29 mouse cellular contexts compared by ENCODE assay signal in genomic region chr12:113149896-113150295, GRCm38 (mm10). TPM values are rescaled to one million over a fixed set of nuclear protein-coding genes. Genes with fewer than 3 reads are reported as not detected.
DNase-seq lines count a peak whose midpoint lies in the region; ATAC-seq and TF ChIP-seq lines count a peak whose summit lies in the region.
"Had no signal": no experiment of that assay in that cellular context is flagged by ENCODE, and none has a peak within 500 bp of the region (broad histone marks: within the 10 kb centered on the region; RNA-seq: fewer than 3 reads in every experiment).

No protein-coding gene starts in this region.

- peaks cover 13% of the 10 kb centered on the region for H3K36me3 ChIP-seq in small intestine, adult 2 months (ENCODE audit: control insufficient read depth, insufficient read depth, low read length)
- H3K36me3 ChIP-seq in embryonic facial prominence, embryonic 10.5 days (replicated peaks): peaks cover 4% of the 10 kb centered on the region
- H3K36me3 ChIP-seq: embryonic facial prominence, embryonic 15.5 days; stomach, embryonic 15.5 days had no signal

- WGBS in small intestine, adult 2 months: 60% methylated on average over 3 of the region's 3 CpGs
- WGBS in embryonic facial prominence, embryonic 10.5 days: 66% methylated on average over 3 of the region's 3 CpGs

- H3K27ac ChIP-seq in small intestine, adult 2 months (ENCODE audit: insufficient read depth, low read depth, low read length): peak overlapping the region; percentile 99
- H3K27ac ChIP-seq in embryonic facial prominence, embryonic 10.5 days (replicated peaks): no peak overlapping the region
- H3K27ac ChIP-seq: embryonic facial prominence, embryonic 15.5 days; forebrain, embryonic 12.5 days; heart, embryonic 13.5 days; hindbrain, embryonic 15.5 days; kidney, postnatal 0 days; liver, embryonic 14.5 days; midbrain, embryonic 13.5 days; neural tube, embryonic 15.5 days; stomach, embryonic 15.5 days had no signal

- H3K4me1 ChIP-seq in small intestine, adult 2 months (ENCODE audit: control insufficient read depth, insufficient read depth, insufficient read length, low read length): peaks cover 55% of the 10 kb centered on the region
- peaks cover 48% of the 10 kb centered on the region for H3K4me1 ChIP-seq in embryonic facial prominence, embryonic 10.5 days

- no peak for TF ChIP-seq CTCF in small intestine, adult 2 months (IDR thresholded peaks at IDR 0.05; ENCODE audit: extremely low read depth, insufficient read length, insufficient replicate concordance, low read depth, low read length)

- peak overlapping the region; percentile 16 for H3K4me3 ChIP-seq in small intestine, adult 2 months (ENCODE audit: low read depth, low read length)
- H3K4me3 ChIP-seq in embryonic facial prominence, embryonic 10.5 days: no peak overlapping the region
- H3K4me3 ChIP-seq: embryonic facial prominence, embryonic 15.5 days; forebrain, embryonic 12.5 days; heart, embryonic 13.5 days; hindbrain, embryonic 15.5 days; midbrain, embryonic 13.5 days; neural tube, embryonic 15.5 days; stomach, embryonic 15.5 days had no signal

- no peak for ATAC-seq in CD4-positive, CD25-positive, alpha-beta regulatory T cell, adult 4 months
- ATAC-seq: activated CD4-positive, CD25-positive, alpha-beta regulatory T cell, adult 4 months; forebrain, postnatal 0 days; midbrain, embryonic 13.5 days had no signal

- peak; percentile 60 for DNase-seq in CD4-positive, CD25-positive, alpha-beta regulatory T cell, adult 2 months (ENCODE audit: low read depth, low spot score)
- peak; percentile 9 for DNase-seq in lung, postnatal 10 days
- no peak for DNase-seq in lung, postnatal 36 days
- peak; percentile 44 for DNase-seq in thymus, postnatal 14 days
- DNase-seq in thymus, adult 18-20 months: no peak
- no peak for DNase-seq in embryonic facial prominence, embryonic 10.5 days (ENCODE audit: low spot score)
- DNase-seq: adrenal gland, adult 2 months; adrenal gland, postnatal 36 days; cerebellum, adult 18-20 months; forebrain, postnatal 0 days; gastrocnemius, postnatal 10 days; layer of hippocampus, adult 9-11 months; liver; lung, adult 2 months; retina, postnatal 1 day; right cerebral cortex, postnatal 14 days; thymus, adult 2 months had no signal

- H3K9me3 ChIP-seq in embryonic facial prominence, embryonic 10.5 days: no peaks in the 10 kb centered on the region
- H3K9me3 ChIP-seq: embryonic facial prominence, embryonic 15.5 days; forebrain, embryonic 12.5 days; heart, embryonic 13.5 days; hindbrain, embryonic 15.5 days; midbrain, embryonic 13.5 days; neural tube, embryonic 15.5 days; stomach, embryonic 15.5 days had no signal

- no peak for TF ChIP-seq POLR2A in small intestine, adult 2 months (IDR thresholded peaks at IDR 0.05; ENCODE audit: low read depth, low read length)

- no peaks in the 10 kb centered on the region for H3K27me3 ChIP-seq in small intestine, adult 2 months (ENCODE audit: control insufficient read depth, insufficient read depth, low read length)
- H3K27me3 ChIP-seq in embryonic facial prominence, embryonic 10.5 days (replicated peaks; ENCODE audit: low read depth, poor library complexity, severe bottlenecking): peaks cover 99% of the 10 kb centered on the region
- H3K27me3 ChIP-seq: heart, embryonic 13.5 days had no signal

RNA-seq across cellular contexts. Expression of gene Crip1, which starts 3.8 kb away (rescaled TPM):
- 1,000 to 10,000 TPM in 1 of 2 experiments, 100 to 1,000 TPM in 1; 784 to 1,045 TPM for polyA plus RNA-seq in CD4-positive, CD25-positive, alpha-beta regulatory T cell, adult 4 months (2017; shearing (Covaris generic))
- polyA plus RNA-seq in small intestine, adult 2 months (2012; rRNA removed): 4,805 and 16,576 TPM in 2 replicates
- polyA plus RNA-seq in embryonic facial prominence, embryonic 10.5 days (2016; fragmentation: Nextera tagmentation; extraction: Ambion mirVana): 53.6 and 57.1 TPM in 2 replicates

RNA-seq across cellular contexts. Expression of gene Tedc1, which starts 6.3 kb away (rescaled TPM):
- 1 to 10 TPM; 1.5 to 3.3 TPM for polyA plus RNA-seq in CD4-positive, CD25-positive, alpha-beta regulatory T cell, adult 4 months (2017; shearing (Covaris generic))
- polyA plus RNA-seq in small intestine, adult 2 months (2012; rRNA removed): 9.2 and 18.3 TPM in 2 replicates
- polyA plus RNA-seq in embryonic facial prominence, embryonic 10.5 days (2016; fragmentation: Nextera tagmentation; extraction: Ambion mirVana): 57.5 and 59.4 TPM in 2 replicates

RNA-seq across cellular contexts. Expression of gene Crip2, which starts 9.9 kb away (rescaled TPM):
- polyA plus RNA-seq in CD4-positive, CD25-positive, alpha-beta regulatory T cell, adult 4 months (2017; shearing (Covaris generic)): 1 to 10 TPM; 5.7 to 6.9 TPM
- 73.8 and 86.3 TPM in 2 replicates for polyA plus RNA-seq in small intestine, adult 2 months (2012; rRNA removed)
- polyA plus RNA-seq in embryonic facial prominence, embryonic 10.5 days (2016; fragmentation: Nextera tagmentation; extraction: Ambion mirVana): 91.8 and 96.4 TPM in 2 replicates

RNA-seq across cellular contexts. Expression of gene Tmem121, which starts 35.8 kb away (rescaled TPM):
- polyA plus RNA-seq in CD4-positive, CD25-positive, alpha-beta regulatory T cell, adult 4 months (2017; shearing (Covaris generic)): not detected
- 1.8 and 2.4 TPM in 2 replicates for polyA plus RNA-seq in small intestine, adult 2 months (2012; rRNA removed)
- 11.4 and 12.1 TPM in 2 replicates for polyA plus RNA-seq in embryonic facial prominence, embryonic 10.5 days (2016; fragmentation: Nextera tagmentation; extraction: Ambion mirVana)
- polyA plus RNA-seq: activated CD4-positive, CD25-positive, alpha-beta regulatory T cell, adult 4 months had no signal

RNA-seq across cellular contexts. Expression of gene Mta1, which starts 51.8 kb away (rescaled TPM):
- 10 to 100 TPM in 1 of 2 experiments, 1 to 10 TPM in 1; 9.6 to 15.1 TPM for polyA plus RNA-seq in CD4-positive, CD25-positive, alpha-beta regulatory T cell, adult 4 months (2017; shearing (Covaris generic))
- 23.9 and 47.6 TPM in 2 replicates for polyA plus RNA-seq in small intestine, adult 2 months (2012; rRNA removed)
- 20.3 and 21.0 TPM in 2 replicates for polyA plus RNA-seq in embryonic facial prominence, embryonic 10.5 days (2016; fragmentation: Nextera tagmentation; extraction: Ambion mirVana)

Comparison
In these comparisons a context has a peak if more than half of its experiments do, and no peak if none do; other contexts are left out.
1. DNase-seq: peak in CD4-positive, CD25-positive, alpha-beta regulatory T cell, adult 2 months (single experiment), lung, postnatal 10 days (single experiment) and thymus, postnatal 14 days (single experiment); none in lung, postnatal 36 days (single experiment), thymus, adult 18-20 months (0 of 2) and embryonic facial prominence, embryonic 10.5 days (single experiment).